Mouse (Mus musculus) ES-Bruce4 (cell line): Measurements from ENCODE around the gene Pax7. TPM values are rescaled to one million over a fixed set of nuclear protein-coding genes. Genes with fewer than 3 reads are reported as not detected.

Experiments
- H3K27ac ChIP-seq: 2 replicates; pipeline ENCODE4 v1.5.1; 2012; ENCODE audit warnings: low read length, inconsistent platforms; ENCODE audit not compliant: insufficient read depth
- H3K27me3 ChIP-seq: 2 replicates; pipeline ENCODE4 v1.6.1; 2012; ENCODE audit warnings: mild to moderate bottlenecking, low read length, inconsistent platforms; ENCODE audit not compliant: control insufficient read depth, poor library complexity, insufficient read depth, severe bottlenecking
- H3K36me3 ChIP-seq: 2 replicates; pipeline ENCODE4 v1.6.1; 2012; ENCODE audit warnings: inconsistent platforms, mild to moderate bottlenecking, low read length, moderate library complexity; ENCODE audit not compliant: control insufficient read depth, poor library complexity, insufficient read depth, severe bottlenecking
- H3K4me1 ChIP-seq: one replicate; pipeline ENCODE4 v1.8.1; 2011; ENCODE audit warnings: low read length; ENCODE audit not compliant: control insufficient read depth, insufficient read depth
- H3K4me3 ChIP-seq: 2 replicates; pipeline ENCODE4 v1.5.1; 2011; ENCODE audit warnings: low read depth, mild to moderate bottlenecking, low read length
- H3K9ac ChIP-seq: 2 replicates; pipeline ENCODE4 v1.6.1; 2012; ENCODE audit warnings: low read depth, mild to moderate bottlenecking, inconsistent platforms; ENCODE audit not compliant: poor library complexity, severe bottlenecking
- H3K9me3 ChIP-seq: replicated peaks from 2 replicates; pipeline ENCODE4 v1.6.1; 2012; ENCODE audit warnings: mild to moderate bottlenecking, low read length, inconsistent platforms; ENCODE audit not compliant: control insufficient read depth, poor library complexity, insufficient read depth, severe bottlenecking
- CTCF ChIP-seq: IDR thresholded peaks from one replicate; pipeline ENCODE4 v1.8.1; 2011; ENCODE audit warnings: low read depth, low read length
- EP300 ChIP-seq: IDR thresholded peaks from 2 replicates; pipeline ENCODE4 v1.6.1; 2011; ENCODE audit warnings: low read depth, low read length; ENCODE audit not compliant: insufficient read depth
- POLR2A ChIP-seq: IDR thresholded peaks from one replicate; pipeline ENCODE4 v1.8.1; 2011; ENCODE audit warnings: low read length; ENCODE audit not compliant: insufficient read depth
- polyA plus RNA-seq: library from polyadenylated mRNA; stranded (reverse); fragments of >200 nt; gene quantifications from 2 replicates; pipeline ENCODE4 v1.2.4, GENCODE M21; 2011; ENCODE audit warnings: low read depth; ENCODE audit not compliant: missing spikeins, insufficient read depth, insufficient read length

The Pax7 gene
- not detected in 2 replicates for polyA plus RNA-seq

GRCm38 (mm10) chr4:139833036-139833634 lies at the start of gene Pax7:
Gene Pax7 (minus strand): TSS chr4:139833528.
- Histone ChIP-seq H3K27ac (no peak within 1 kb of the TSS), H3K4me1 (no peaks in the 10 kb centered on the region), H3K27me3 (peaks cover 55% of the 10 kb centered on the region), H3K9ac (no peak within 1 kb of the TSS), H3K9me3 (0 out of 2 replicates have a peak, but pooled peaks cover 3% of the 10 kb centered on the region), H3K36me3 (no peaks in the 10 kb centered on the region), H3K4me3 (peak within 1 kb of the TSS; percentile 54)
- no peak for TF ChIP-seq CTCF
- no peak for TF ChIP-seq POLR2A
- no peak for TF ChIP-seq EP300

DNA sequence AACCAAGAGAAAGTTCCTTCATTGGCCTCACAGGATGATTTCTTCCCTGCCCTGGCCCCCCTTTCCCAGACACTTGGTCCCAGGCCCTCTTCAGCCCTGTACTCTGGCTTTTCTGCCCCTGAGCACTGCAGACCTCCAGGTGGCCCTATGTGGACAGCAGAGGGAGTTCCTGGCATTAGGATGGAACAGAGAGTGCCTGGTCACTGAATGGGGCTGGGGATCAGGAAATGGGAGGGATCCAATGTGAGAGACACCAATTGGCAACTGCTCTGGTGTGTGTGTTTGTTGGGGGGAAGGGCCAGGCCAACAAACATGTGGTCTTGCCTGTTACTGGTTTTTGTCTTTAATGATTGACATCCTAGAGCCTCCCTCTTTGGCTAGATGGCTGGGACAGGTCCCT lies 48.5 kb upstream of the Pax7 start:
- Histone ChIP-seq H3K27ac (no peak overlapping the region), H3K27me3 (no peaks in the 10 kb centered on the region), H3K4me3 (no peak overlapping the region), H3K36me3 (no peaks in the 10 kb centered on the region), H3K9ac (no peak overlapping the region), H3K4me1 (no peaks in the 10 kb centered on the region), H3K9me3 (no peaks in the 10 kb centered on the region)
- TF ChIP-seq CTCF (no peak), POLR2A (no peak), EP300 (no peak)

- no peak overlapping the region for H3K9ac ChIP-seq
- H3K36me3 ChIP-seq, result no peaks in the 10 kb centered on the region
- TF ChIP-seq EP300 (no peak), POLR2A (no peak), CTCF (no peak)
- H3K9me3 ChIP-seq, result no peaks in the 10 kb centered on the region
- H3K4me3 ChIP-seq, result no peak overlapping the region
- no peak overlapping the region for H3K27ac ChIP-seq
- no peaks in the 10 kb centered on the region for H3K27me3 ChIP-seq
- H3K4me1 ChIP-seq, result no peaks in the 10 kb centered on the region
Measured at GRCm38 (mm10) chr4:139879324-139879723, 46.0 kb upstream of the Pax7 start.

DNA sequence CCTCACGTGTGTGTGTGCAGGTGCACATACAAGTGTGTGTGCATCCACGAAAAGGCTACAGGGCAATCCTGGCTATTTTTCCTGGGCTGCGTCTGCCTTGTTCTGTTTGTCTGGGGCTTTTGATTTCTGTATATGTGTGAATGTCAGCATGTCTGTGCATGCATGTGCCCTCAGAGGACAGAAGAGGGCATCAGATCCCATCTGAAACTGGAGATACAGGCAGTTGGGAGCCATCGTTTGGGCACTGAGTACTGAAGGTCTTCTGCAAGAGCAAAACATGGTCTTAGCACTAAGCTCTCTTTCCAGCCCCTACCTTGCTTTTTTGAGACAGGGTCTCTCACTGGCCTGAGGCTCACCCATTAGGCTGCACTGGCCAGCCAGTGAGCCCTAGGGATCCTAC lies 45.1 kb upstream of the Pax7 start:
- no peak overlapping the region for H3K9ac ChIP-seq
- no peaks in the 10 kb centered on the region for H3K27me3 ChIP-seq
- no peaks in the 10 kb centered on the region for H3K4me1 ChIP-seq
- no peaks in the 10 kb centered on the region for H3K9me3 ChIP-seq
- H3K36me3 ChIP-seq, result no peaks in the 10 kb centered on the region
- no peak overlapping the region for H3K27ac ChIP-seq
- TF ChIP-seq POLR2A, result no peak
- no peak for TF ChIP-seq CTCF
- no peak for TF ChIP-seq EP300
- H3K4me3 ChIP-seq, result no peak overlapping the region

DNA sequence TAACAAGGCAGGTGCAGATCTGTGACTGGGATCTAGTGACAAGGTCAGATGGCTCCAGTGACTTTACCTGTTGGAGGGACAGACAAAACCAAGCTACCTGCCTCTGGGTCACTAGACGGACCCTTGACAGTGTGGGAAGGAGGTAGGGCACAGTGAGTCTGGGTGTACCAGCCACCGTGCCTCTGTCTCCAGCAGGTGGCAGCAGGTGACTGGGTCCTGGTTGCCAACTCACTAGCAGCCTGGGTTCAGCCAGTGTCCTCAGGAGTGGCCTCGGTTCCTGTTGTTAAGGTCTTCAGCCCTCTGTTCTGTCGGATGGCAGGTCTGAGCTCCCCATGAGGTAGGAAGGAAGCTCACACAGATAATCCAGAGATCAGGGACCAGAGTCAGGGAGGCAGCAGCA lies 43.9 kb upstream of the Pax7 start:
- Histone ChIP-seq H3K27me3 (no peaks in the 10 kb centered on the region), H3K36me3 (no peaks in the 10 kb centered on the region), H3K9me3 (no peaks in the 10 kb centered on the region), H3K27ac (no peak overlapping the region), H3K4me3 (no peak overlapping the region), H3K4me1 (no peaks in the 10 kb centered on the region), H3K9ac (no peak overlapping the region)
- TF ChIP-seq EP300 (no peak), CTCF (peak; percentile 98)

DNA sequence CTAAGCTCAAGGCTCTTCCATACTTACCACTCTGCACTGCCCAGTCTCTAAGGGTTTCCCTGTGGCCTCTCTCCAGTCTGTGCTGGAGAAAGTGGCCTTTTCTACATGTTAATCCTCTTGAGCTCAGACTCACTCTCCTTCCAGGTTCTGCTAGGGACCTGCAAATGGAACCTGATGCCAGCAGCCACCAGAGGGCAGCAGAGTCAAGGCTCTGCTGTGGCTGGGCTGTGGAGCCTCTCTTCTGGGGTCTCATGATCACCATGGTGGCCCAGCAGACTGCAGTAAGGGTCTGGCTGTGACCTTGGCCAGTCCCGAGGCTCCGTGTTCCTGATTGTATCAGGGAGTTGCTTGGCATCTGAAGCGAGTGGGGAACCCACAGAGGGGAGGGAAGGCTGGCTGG lies 39.3 kb upstream of the Pax7 start:
- Histone ChIP-seq H3K4me1 (no peaks in the 10 kb centered on the region), H3K4me3 (no peak overlapping the region), H3K9ac (no peak overlapping the region), H3K9me3 (no peaks in the 10 kb centered on the region), H3K36me3 (no peaks in the 10 kb centered on the region), H3K27ac (no peak overlapping the region), H3K27me3 (no peaks in the 10 kb centered on the region)
- TF ChIP-seq POLR2A (no peak), CTCF (peak; percentile 98), EP300 (no peak)
